Mouse (Mus musculus): ENCODE results near the gene Olfr1497. TPM values are rescaled to one million over a fixed set of nuclear protein-coding genes. Genes with fewer than 3 reads are reported as not detected.
"Not testable (repeated sequence)": the region's sequence is repeated elsewhere in the genome, so short reads cannot be mapped to it uniquely, and the experiment has no call there.

Olfr1497 gene
- not detected in 2 replicates for polyA plus RNA-seq (2016; fragmentation: Nextera tagmentation; extraction: Ambion mirVana)

DNA sequence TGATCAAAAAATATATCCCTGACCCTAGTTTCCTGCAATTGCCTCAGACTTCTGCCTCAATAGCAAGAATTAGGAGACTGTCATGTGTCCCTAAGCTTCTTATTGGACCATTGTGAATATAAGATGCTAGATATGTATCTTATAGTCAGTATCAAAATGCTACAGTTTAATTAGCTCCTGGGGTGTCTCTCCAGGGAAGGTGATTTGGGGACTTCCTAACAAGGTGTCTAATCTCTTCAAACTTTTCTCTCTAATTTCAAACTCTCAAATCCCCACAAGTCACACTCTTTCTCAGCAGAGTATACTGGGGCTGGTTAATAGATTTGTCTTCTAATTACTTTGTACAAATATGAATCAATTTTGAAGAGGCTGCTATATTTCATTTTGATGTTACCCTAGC, at the start of gene Olfr1497:
Gene Olfr1497 (minus strand): TSS at position 101 of the 400 bp plus-strand sequence.
- no peaks in the 10 kb centered on the region for H3K9me3 ChIP-seq (replicated peaks)
- no peaks in the 10 kb centered on the region for H3K27me3 ChIP-seq (ENCODE audit: low read depth, poor library complexity, severe bottlenecking)
- no peaks in the 10 kb centered on the region for H3K4me1 ChIP-seq
- no peak within 1 kb of the TSS for H3K27ac ChIP-seq
- no peak within 1 kb of the TSS for H3K4me3 ChIP-seq
- no peak for DNase-seq (ENCODE audit: low spot score)
- H3K36me3 ChIP-seq: no peaks in the 10 kb centered on the region

DNA sequence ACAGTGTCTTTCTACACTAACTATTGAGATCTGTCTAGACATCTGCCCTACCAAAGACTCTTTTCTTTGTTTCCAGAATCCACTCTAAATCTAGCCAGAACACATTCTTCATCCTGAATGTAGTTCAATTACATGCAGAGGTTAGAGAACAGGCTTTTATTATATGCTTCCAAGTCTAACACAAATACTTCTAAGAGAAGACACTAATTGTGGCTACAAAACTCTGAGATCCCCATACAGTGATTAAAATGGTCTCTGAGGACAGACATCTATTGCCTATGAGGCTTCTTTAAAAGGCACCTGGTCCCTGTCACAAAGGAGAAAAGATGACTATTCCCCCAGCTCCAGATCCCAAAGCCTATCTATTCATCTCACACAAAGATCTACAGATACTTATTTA, 32.4 kb upstream of the Olfr1497 start, which contains the start of gene Olfr1500:
Gene Olfr1500 (minus strand): TSS at position 101 of the 400 bp plus-strand sequence.
- Histone ChIP-seq H3K9me3 (replicated peaks) (no peaks in the 10 kb centered on the region), H3K27me3 (ENCODE audit: low read depth, poor library complexity, severe bottlenecking) (no peaks in the 10 kb centered on the region), H3K4me3 (no peak within 1 kb of the TSS), H3K27ac (no peak within 1 kb of the TSS), H3K4me1 (no peaks in the 10 kb centered on the region), H3K36me3 (no peaks in the 10 kb centered on the region)
- no peak for DNase-seq (ENCODE audit: low spot score)

DNA sequence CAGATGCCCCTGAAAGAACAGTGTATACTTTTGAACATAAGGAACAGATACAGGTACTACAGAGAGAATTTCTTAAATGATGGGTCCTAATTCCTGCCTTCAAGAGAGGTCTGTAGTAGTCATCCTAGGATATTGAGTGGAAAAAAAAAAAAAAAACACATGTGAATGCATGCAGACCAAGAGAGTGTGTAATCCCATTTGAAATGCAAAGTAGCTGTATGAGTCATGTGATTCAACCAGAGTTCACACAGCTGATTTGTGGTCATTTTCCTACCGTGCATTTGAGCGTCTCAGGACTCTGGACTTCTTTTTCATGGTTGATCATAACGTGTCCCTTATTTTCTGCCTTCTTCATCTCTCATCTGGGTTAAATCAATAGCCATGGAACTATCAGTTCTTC, 30.4 kb upstream of the Olfr1497 start:
- DNase-seq (ENCODE audit: low spot score): no peak
- Histone ChIP-seq H3K27ac (no peak overlapping the region), H3K27me3 (ENCODE audit: low read depth, poor library complexity, severe bottlenecking) (no peaks in the 10 kb centered on the region), H3K4me3 (no peak overlapping the region), H3K36me3 (no peaks in the 10 kb centered on the region), H3K4me1 (no peaks in the 10 kb centered on the region), H3K9me3 (replicated peaks) (no peaks in the 10 kb centered on the region)
- 86% methylated on average over 3 of the region's 3 CpGs for WGBS

DNA sequence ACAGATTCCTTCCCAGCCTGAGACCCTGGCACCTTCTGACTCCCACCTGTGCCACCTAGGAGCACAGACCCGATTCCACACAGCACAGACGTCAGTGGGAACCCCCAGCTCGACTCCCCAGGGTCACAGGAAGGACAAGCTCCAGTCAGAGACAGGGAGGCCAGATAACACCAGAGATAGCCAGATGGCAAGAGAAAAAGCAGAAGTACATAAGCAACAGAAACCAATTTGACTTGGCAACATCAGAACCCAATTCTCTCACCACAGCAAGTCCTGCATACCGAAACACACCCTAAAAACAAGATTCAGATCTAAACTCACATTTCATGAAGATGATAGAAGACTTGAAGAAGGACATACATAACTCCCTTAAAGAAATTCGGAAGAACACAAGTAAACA, 22.8 kb upstream of the Olfr1497 start:
- no peaks in the 10 kb centered on the region for H3K27me3 ChIP-seq (ENCODE audit: low read depth, poor library complexity, severe bottlenecking)
- 72% methylated on average over 5 of the region's 5 CpGs for WGBS
- no peaks in the 10 kb centered on the region for H3K36me3 ChIP-seq
- no peak overlapping the region for H3K27ac ChIP-seq
- no peaks in the 10 kb centered on the region for H3K9me3 ChIP-seq (replicated peaks)
- DNase-seq (ENCODE audit: low spot score): no peak
- H3K4me3 ChIP-seq: no peak overlapping the region
- H3K4me1 ChIP-seq: no peaks in the 10 kb centered on the region

DNA sequence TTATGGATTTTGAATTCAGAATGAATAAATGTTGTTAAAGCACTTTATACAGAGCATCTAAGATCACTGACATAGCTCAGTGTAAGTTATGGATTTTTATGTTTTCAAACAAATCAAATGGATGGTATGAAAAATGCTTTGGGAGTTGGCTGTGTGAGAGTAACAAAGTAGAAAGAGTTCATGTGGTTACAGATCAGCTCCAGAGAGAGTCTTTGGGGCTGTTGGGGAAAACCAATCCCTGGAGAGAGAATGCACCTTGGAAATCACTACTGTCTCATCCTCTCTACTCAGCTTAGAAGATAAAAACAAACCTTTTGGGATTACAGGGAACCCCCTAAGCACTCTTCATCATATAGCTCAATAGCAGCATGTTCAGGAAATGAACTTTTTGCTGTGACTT, 21.3 kb upstream of the Olfr1497 start, which contains the start of gene Olfr1499:
Gene Olfr1499 (minus strand): TSS at position 101 of the 400 bp plus-strand sequence.
- no peaks in the 10 kb centered on the region for H3K9me3 ChIP-seq (replicated peaks)
- no peaks in the 10 kb centered on the region for H3K36me3 ChIP-seq
- H3K27ac ChIP-seq: no peak within 1 kb of the TSS
- H3K27me3 ChIP-seq (ENCODE audit: low read depth, poor library complexity, severe bottlenecking): no peaks in the 10 kb centered on the region
- no peak for DNase-seq (ENCODE audit: low spot score)
- no peak within 1 kb of the TSS for H3K4me3 ChIP-seq
- H3K4me1 ChIP-seq: no peaks in the 10 kb centered on the region

DNA sequence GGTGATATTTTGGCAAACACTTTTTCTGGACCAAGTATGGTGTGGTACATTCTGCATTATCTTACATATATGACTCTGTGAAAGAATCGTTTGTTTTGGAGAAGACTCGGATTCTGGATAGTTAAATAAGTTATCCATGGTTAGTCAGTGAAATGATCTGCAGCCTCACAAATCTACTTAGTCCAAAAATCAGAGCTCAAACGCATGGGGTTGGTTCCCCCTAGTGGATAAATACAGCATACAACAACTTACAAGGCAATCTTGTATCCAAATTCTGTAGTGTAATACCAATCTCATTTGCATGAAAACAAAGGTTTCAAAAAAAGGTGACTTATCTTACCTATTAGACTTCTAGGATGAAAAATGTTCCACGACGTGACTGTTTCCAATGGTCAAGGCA, 20.8 kb upstream of the Olfr1497 start:
- no peak overlapping the region for H3K27ac ChIP-seq
- no peaks in the 10 kb centered on the region for H3K36me3 ChIP-seq
- H3K4me1 ChIP-seq: no peaks in the 10 kb centered on the region
- no peak overlapping the region for H3K4me3 ChIP-seq
- WGBS: 43% methylated on average over 5 of the region's 5 CpGs
- H3K9me3 ChIP-seq (replicated peaks): no peaks in the 10 kb centered on the region
- H3K27me3 ChIP-seq (ENCODE audit: low read depth, poor library complexity, severe bottlenecking): no peaks in the 10 kb centered on the region
- no peak for DNase-seq (ENCODE audit: low spot score)

DNA sequence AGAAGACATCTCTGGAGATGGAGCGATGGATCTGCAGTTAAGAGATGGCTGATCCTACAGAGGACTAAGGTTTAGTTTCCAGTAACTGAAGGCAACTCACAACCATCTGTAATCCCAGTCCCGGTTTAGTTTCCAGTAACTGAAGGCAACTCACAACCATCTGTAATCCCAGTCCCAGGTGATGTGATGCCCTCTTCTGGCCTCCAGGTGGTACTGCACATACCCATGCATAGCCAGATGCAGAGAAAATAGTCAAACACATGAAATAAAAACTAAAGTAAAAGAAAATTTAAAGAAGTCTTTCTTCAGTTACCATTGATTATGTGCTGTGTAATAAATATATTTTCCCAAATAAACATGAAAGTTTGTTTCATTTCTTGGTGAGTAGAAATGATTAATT, 14.8 kb upstream of the Olfr1497 start:
- no peaks in the 10 kb centered on the region for H3K27me3 ChIP-seq (ENCODE audit: low read depth, poor library complexity, severe bottlenecking)
- no peak for DNase-seq (ENCODE audit: low spot score)
- no peak overlapping the region for H3K4me3 ChIP-seq
- H3K9me3 ChIP-seq (replicated peaks): no peaks in the 10 kb centered on the region
- H3K4me1 ChIP-seq: no peaks in the 10 kb centered on the region
- 64% methylated on average over 2 of the region's 2 CpGs for WGBS
- no peak overlapping the region for H3K27ac ChIP-seq
- H3K36me3 ChIP-seq: no peaks in the 10 kb centered on the region

DNA sequence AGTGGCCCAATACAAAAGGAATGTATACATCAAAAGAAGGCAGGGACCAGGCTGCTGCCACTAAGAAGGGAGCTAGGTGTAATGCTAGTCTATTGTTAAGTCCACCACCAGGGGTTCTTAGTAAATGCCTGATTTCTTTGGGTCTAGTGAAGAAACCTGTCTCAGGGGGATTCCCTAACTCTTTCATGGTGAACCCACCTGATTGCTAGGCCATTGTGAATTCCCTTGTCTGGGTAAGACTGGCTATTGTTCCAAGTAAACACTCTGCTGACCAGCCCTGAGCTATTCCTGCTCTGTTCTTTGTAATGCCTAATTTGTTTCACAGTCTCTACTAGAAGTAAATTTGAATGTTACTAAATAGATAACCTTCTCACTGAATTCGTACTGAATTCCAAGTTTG, 7.5 kb upstream of the Olfr1497 start:
- H3K36me3 ChIP-seq; H3K4me1 ChIP-seq; H3K4me3 ChIP-seq; H3K27ac ChIP-seq; H3K27me3 ChIP-seq (ENCODE audit: low read depth, poor library complexity, severe bottlenecking); H3K9me3 ChIP-seq (replicated peaks); DNase-seq (ENCODE audit: low spot score): not testable (repeated sequence)
- WGBS: 67% methylated on average over 1 of the region's 1 CpGs

DNA sequence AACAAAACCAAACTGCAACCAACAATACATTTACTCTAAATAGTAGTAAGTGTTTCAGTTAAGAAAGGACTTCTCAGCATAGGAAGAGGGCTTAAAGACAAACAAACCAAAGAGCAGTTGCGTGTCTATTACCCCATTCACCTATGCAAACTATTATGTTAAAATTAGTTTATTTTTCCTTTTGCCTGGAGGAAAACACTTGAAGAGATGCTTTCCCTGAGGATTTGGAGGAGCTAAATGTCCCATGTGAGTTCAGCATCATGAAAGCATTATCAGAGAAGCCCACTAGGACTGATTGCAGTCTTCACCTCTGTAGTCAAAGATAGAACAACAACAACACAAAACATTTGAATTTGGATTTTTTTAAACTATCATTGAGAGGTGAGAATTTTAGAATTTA, 20.4 kb downstream of the Olfr1497 start, which contains the start of gene Olfr1496:
Gene Olfr1496 (plus strand): TSS at position 301 of the 400 bp plus-strand sequence.
- no peaks in the 10 kb centered on the region for H3K9me3 ChIP-seq (replicated peaks)
- H3K36me3 ChIP-seq: no peaks in the 10 kb centered on the region
- no peak within 1 kb of the TSS for H3K27ac ChIP-seq
- H3K4me3 ChIP-seq: no peak within 1 kb of the TSS
- 91% methylated on average over 1 of the region's 1 CpGs for WGBS
- H3K4me1 ChIP-seq: no peaks in the 10 kb centered on the region
- H3K27me3 ChIP-seq (ENCODE audit: low read depth, poor library complexity, severe bottlenecking): no peaks in the 10 kb centered on the region
- no peak for DNase-seq (ENCODE audit: low spot score)

DNA sequence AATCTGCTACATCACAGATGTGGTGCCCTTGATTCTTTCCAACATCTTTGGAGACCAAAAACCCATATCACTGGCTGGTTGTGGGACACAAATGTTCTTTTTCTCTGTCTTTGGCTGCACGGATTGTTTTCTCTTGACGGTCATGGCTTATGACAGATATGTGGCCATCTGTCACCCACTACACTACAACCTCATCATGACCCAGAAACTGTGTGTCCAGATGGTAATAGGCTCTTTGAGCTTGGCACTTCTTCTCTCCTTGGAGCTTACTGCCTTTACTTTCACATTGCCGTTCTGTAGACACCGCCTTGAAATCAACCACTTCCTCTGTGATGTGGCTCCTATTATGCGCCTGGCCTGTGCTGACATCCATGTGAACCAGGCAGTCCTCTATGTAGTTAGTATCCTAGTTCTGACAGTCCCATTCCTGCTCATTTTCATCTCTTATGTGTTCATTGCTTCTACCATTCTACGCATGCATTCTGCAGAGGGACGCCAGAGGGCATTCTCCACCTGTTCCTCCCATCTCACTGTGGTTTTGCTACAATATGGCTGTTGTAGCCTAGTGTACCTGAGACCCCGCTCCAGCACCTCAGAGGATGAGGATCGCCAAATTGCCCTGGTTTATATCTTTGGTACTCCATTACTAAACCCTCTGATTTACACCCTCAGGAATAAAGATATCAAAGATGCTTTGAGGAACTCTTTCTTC, 29.3 kb downstream of the Olfr1497 start:
- Histone ChIP-seq H3K27me3 (ENCODE audit: low read depth, poor library complexity, severe bottlenecking) (no peaks in the 10 kb centered on the region), H3K27ac (no peak overlapping the region), H3K4me3 (no peak overlapping the region), H3K9me3 (replicated peaks) (no peaks in the 10 kb centered on the region), H3K4me1 (no peaks in the 10 kb centered on the region), H3K36me3 (no peaks in the 10 kb centered on the region)
- DNase-seq (ENCODE audit: low spot score): no peak
- WGBS: 92% methylated on average over 9 of the region's 9 CpGs

DNA sequence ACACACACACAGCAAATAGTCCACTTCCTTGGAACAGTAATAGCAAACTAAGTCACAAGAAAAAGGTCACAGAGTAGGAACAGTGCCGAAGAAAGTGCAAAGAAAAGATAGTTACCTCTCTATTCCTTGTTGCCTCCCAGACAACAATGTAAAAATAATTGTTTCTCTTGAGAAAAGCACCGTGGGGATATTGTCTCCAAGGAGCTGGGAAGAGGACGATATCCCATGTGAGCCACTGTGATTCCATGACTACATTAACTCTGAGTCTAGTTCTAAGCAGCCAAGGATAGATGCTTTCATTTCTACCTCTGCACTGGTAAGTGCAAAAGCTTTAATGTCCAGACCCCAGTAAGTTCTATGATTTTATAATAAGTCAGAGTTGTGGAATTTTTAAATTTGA, 33.7 kb downstream of the Olfr1497 start, which contains the start of gene Olfr1495:
Gene Olfr1495 (plus strand): TSS at position 301 of the 400 bp plus-strand sequence.
- Histone ChIP-seq H3K9me3 (replicated peaks) (no peaks in the 10 kb centered on the region), H3K27ac (no peak within 1 kb of the TSS), H3K27me3 (ENCODE audit: low read depth, poor library complexity, severe bottlenecking) (no peaks in the 10 kb centered on the region), H3K4me1 (no peaks in the 10 kb centered on the region), H3K36me3 (no peaks in the 10 kb centered on the region), H3K4me3 (no peak within 1 kb of the TSS)
- WGBS: 82% methylated on average over 3 of the region's 3 CpGs
- DNase-seq (ENCODE audit: low spot score): no peak

DNA sequence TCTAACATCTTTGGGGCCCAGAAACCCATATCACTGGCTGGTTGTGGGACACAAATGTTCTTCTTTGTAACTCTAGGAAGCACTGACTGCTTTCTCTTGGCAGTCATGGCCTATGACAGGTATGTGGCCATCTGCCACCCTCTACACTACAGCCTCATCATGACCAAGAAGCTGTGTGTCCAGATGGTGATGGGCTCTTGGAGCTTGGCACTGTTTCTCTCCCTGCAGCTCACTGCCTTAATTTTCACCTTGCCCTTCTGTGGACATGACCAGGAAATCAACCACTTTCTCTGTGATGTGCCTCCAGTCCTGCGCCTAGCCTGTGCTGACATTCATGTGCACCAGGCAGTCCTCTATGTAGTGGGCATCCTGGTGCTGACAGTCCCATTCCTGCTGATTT, 48.6 kb downstream of the Olfr1497 start:
- 95% methylated on average over 1 of the region's 1 CpGs for WGBS
- no peaks in the 10 kb centered on the region for H3K4me1 ChIP-seq
- H3K9me3 ChIP-seq (replicated peaks): no peaks in the 10 kb centered on the region
- no peak for DNase-seq (ENCODE audit: low spot score)
- H3K36me3 ChIP-seq: no peaks in the 10 kb centered on the region
- H3K27ac ChIP-seq: no peak overlapping the region
- no peaks in the 10 kb centered on the region for H3K27me3 ChIP-seq (ENCODE audit: low read depth, poor library complexity, severe bottlenecking)
- H3K4me3 ChIP-seq: no peak overlapping the region
